Mouse (Mus musculus): ENCODE results near the gene Sike1.

Sike1 gene

GRCm38 (mm10) chr3:103026174-103026573, 30.7 kb downstream of the Sike1 start:
- peak; percentile 14 to 42 for DNase-seq (ENCODE audit: low spot score in 2 of 2)

GRCm38 (mm10) chr3:103040285-103040684, 44.8 kb downstream of the Sike1 start:
- DNase-seq (ENCODE audit: low spot score in 2 of 2): no peak

GRCm38 (mm10) chr3:103040861-103041379, 45.4 kb downstream of the Sike1 start:
- no peak for DNase-seq (ENCODE audit: low spot score in 2 of 2)

GRCm38 (mm10) chr3:103056016-103056595, 60.6 kb downstream of the Sike1 start:
- no peak for DNase-seq (ENCODE audit: low spot score in 2 of 2)

GRCm38 (mm10) chr3:103057752-103058151, 62.2 kb downstream of the Sike1 start:
- DNase-seq (ENCODE audit: low spot score in 2 of 2): no peak

All from natural killer cell, adult 2 months (primary cell).